Mouse (Mus musculus) ES-CJ7 (cell line): ENCODE measurements around the gene Eid2.
A peak's percentile ranks its signal among the peaks of the same experiment; 100 is the strongest.
"Not testable (repeated sequence)": the region's sequence is repeated elsewhere in the genome, so short reads cannot be mapped to it uniquely, and the experiment has no call there.

Experiments
- DNase-seq: peaks from one replicate; pipeline ENCODE4 v3.0.0; 2011; ENCODE audit warnings: low read depth, low spot score

Gene Eid2

DNA sequence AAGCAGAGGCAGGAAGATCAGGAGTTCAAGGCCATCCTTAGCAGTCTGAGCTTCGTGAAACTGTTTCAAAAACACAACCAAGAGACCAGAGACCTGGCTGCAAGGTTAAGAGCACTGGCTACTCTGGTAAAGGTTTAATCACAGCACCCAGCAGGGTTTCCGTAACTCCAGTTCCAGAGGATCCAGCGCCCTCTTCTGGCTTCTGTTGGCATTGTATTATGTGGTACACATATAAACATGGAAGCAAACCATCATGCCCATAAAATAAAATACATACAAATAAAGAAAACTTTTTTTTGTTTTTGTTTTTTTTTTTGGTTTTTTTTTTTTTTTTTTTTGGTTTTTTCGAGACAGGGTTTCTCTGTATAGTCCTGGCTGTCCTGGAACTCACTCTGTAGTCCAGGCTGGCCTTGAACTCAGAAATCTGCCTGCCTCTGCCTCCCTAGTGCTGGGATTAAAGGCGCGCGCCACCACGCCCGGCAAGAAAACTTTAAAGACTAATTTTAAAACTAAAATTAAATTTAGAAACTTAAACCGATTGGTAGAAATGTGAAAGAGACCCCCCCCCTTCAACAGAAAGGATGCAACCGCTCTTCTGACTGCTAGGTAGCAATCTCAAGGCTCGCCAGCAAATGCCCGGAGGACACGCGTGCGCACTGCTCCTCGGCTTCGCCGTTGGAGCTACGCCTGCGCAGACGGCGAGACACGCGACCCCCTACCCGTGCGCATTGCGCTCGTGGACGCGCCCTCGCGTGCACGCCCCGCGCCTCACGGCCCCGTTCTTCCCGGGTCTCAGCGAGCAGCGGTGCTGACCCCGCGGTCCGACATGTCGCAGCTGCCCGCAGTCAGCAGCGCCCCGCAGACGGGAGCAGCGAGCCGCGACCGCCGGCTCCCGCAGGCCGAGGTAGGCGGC lies at the start of gene Eid2:
Eid2 (plus strand) TSS at position 753 of the 913 bp plus-strand sequence.
- DNase-seq, result peak; percentile 95

GRCm38 (mm10) chr7:28218951-28219740 lies 48.5 kb upstream of the Eid2 start:
- not testable (repeated sequence) for DNase-seq

GRCm38 (mm10) chr7:28226836-28227235 lies 40.8 kb upstream of the Eid2 start:
- DNase-seq, result not testable (repeated sequence)

- DNase-seq, result peak; percentile 43
Observed at GRCm38 (mm10) chr7:28227421-28227820, 40.3 kb upstream of the Eid2 start.

- DNase-seq, result not testable (repeated sequence)
Observed at GRCm38 (mm10) chr7:28243943-28244342, 23.7 kb upstream of the Eid2 start.

GRCm38 (mm10) chr7:28248957-28249356 lies 18.7 kb upstream of the Eid2 start:
- DNase-seq, result peak; percentile 47

- DNase-seq, result no peak
Observed at GRCm38 (mm10) chr7:28251976-28252375, 15.7 kb upstream of the Eid2 start.

- DNase-seq, result no peak
Observed at GRCm38 (mm10) chr7:28254591-28254990, 13.1 kb upstream of the Eid2 start.

- peak; percentile 83 for DNase-seq
Observed at GRCm38 (mm10) chr7:28255476-28255875, 12.2 kb upstream of the Eid2 start.

GRCm38 (mm10) chr7:28262861-28263260 lies 4.8 kb upstream of the Eid2 start:
- peak; percentile 57 for DNase-seq

DNA sequence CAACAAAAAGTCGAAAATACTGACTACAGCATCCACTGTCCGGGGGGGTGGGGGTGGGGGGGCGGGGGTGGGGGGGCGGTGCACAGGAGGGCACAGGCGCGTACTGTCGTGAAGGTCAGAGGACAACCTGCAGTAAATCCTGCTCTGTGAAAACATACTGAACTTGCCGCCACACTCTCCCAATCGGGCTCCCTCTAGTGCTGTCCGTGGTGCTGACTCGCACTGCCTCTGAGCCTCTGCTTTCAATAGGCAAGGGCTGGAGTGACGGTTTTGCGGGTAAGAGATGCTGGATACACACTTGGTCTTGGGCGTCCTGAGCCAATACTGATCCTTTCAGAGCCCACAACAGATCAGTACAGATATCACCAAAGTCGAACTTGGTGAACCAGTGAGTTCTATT lies 3.9 kb upstream of the Eid2 start:
- DNase-seq, result peak; percentile 88

DNA sequence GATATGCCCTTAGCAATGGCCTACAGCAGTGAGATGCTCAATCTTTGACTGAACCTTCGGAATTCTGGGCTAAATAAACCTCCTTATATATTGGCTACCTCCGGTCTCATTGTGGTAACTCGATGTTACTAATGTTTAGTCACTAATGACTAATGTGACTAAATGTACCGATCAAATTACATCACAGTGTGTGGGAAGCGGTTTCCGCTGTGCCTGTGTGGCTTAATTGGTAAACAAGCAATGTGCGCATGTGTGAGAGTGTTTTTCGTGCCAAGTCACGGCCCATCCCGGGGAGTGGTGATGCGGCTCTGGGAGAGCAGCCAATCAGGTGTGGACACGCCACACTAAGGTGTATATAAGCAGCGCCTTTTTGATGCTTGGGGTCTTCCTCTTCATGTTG lies 2.3 kb upstream of the Eid2 start:
- no peak for DNase-seq

DNA sequence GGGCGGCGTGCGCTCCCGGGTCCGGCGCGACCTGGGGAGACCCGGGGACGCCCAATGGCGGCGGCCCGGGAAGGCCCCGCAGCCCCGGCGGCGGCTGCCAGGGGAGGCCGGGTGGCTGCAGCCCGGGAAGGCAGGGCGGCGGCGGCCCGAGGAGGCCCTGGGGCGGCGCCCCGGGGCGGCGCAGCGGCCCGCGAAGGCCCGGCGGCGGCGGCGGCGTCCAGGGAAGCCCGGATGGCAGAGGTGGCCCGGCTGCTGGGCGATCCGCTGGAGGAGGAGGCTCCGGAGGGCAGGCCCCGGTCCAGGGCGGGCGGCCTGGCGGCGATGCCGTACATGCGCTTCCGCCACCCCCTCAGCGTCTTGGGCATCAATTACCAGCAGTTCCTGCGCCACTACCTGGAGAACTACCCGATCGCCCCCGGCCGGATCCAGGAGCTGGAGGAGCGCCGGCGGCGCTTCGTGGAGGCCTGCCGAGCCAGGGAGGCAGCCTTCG lies 406 bp downstream of the Eid2 start:
- no peak for DNase-seq

DNA sequence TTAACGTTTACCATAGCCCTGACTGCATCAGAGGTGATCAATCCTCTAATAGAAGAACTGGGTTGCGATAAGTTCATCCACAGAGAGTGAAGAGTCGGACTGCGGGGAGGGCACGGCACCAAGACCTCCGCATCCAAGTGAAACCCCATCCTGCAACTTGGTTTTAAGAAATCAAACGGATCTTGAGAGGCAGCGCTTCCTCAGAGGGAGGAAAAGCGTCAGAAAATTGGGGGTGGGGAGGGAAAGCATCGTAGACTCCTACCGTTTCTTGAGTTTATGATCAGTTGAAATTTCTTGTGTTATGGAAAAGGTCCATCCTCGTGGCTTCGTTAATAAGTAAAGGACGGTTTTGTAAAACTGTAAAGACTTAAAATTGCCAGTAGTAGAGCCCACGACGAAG lies 895 bp downstream of the Eid2 start:
- DNase-seq, result no peak

- peak; percentile 75 for DNase-seq
Observed at GRCm38 (mm10) chr7:28269355-28269754, 1.7 kb downstream of the Eid2 start.

DNA sequence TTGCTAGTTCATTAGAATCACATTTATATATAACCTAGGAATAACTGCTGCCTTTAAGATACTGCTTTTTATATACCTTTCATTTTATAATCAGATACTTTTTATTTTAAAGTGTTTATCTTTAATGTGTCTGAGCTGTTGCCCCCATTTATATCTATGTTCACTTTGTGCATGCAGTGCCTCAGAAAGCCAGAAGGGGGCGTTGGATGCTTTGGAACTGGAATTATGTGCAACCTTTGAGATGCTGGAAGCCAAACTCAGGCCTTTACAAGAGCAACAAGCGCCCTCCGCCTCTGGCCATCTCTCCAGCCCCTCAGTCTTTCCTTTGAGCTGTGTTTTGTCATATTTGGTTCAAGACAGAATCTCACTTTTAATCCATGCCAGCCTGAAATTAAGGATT lies 4.1 kb downstream of the Eid2 start:
- no peak for DNase-seq

DNA sequence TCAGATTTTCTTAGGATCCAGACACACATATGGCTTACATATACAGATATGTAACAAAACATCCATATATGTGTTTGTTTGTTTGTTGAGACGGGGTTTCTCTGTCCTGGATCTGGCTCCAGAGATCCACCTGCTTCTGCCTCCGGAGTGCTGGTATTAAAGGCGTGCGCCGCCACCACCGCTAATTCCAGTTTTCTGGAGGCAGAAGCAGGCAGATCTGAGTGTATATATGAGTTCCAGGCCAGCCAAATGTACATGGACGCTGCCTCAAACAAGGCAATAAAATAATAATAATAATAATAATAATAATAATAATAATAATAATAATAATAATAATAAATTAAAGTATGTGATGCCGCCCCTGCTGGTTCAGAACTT lies 9.5 kb downstream of the Eid2 start:
- DNase-seq, result no peak

DNA sequence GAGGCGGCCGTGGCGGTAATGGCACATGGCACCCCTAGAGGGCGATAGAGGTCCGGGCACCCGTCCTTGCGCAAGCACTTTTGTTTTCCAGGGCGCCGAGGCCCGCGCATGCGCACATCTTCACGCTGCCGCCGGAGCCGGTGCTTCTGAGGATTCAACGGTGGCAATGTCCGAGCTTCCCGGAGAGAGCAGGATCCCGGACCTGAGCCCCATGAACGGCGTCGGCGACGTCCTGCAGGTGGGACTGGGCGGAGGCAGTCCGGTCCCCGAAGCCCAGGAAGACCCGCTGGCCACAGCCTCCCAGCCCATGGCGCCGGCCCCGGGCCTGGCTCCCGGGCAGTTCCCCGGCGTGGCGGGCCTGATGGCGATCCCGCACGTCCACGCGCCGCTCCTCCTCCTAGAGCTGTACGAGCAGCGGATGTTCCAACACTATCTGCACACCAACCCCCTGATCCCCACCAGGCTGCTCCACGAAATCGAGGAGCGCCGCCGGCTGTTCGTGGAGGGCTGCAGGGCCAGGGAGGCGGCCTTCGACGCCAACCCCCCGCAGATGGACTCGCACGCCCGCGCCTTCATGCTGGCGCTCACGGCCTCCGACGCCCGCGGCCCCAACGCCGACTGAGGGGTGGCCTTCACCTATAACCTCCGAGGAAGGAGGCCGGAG lies 10.1 kb downstream of the Eid2 start, which contains the start of gene Eid2b:
Eid2b (plus strand) TSS at position 125 of the 664 bp plus-strand sequence.
- DNase-seq, result peak; percentile 95

DNA sequence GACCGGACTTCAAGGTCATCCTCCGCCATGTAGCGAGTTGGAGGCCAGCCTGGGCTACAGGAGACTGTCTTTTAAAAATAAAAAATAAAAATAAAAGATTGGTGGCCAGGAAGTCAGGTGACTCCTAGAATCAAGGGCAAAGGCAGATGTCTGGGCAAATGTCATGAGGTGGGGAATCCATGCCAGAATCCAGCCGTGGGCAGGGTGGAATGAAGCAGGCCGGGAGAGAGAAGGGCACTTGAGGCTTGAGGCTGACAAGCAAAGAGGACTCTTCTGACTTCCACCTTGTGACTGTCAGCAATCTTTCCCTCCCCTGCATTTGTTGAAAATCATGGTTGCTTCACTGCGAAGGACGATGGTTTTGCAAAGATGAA lies 10.6 kb downstream of the Eid2 start:
- DNase-seq, result no peak

DNA sequence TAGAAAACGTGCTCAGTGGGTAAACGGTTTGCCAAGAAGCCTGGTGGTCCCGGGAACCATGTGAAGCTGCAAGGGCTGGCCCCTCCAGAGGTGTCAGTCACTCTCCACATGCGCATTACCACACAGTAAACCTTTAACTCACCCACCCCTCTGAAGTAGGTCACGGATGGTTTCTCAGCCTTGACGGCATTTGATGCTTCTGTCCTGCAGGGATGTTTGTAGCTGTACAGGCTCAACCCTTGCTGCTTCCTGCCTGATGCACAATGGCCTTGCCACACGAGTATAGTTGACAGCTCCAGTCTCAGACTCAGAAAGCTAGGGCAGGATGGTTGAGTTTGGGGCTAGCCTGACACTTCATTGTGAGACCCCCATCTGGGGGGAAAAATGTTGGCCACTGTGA lies 12.9 kb downstream of the Eid2 start:
- no peak for DNase-seq

- peak; percentile 46 for DNase-seq
Observed at GRCm38 (mm10) chr7:28290165-28290564, 22.5 kb downstream of the Eid2 start.
